Mouse (Mus musculus) heart, embryonic 10.5 days (tissue): ENCODE results near the gene Irak2. TPM values are rescaled to one million over a fixed set of nuclear protein-coding genes. Genes with fewer than 3 reads are reported as not detected.

Experiments
- DNase-seq: peaks from one replicate; pipeline ENCODE4 v3.0.0-alpha.2; 2017; ENCODE audit warnings: low spot score
- H3K27ac ChIP-seq: fragments of 300-500 bp; sonication (generic); 2 replicates; pipeline ENCODE4 v1.5.1; 2016; ENCODE audit warnings: mild to moderate bottlenecking
- H3K27me3 ChIP-seq: fragments of 300-500 bp; sonication (generic); 2 replicates; pipeline ENCODE4 v1.6.1; 2016; ENCODE audit warnings: mild to moderate bottlenecking; ENCODE audit not compliant: poor library complexity, insufficient read depth, severe bottlenecking
- H3K36me3 ChIP-seq: fragments of 300-500 bp; sonication (generic); 2 replicates; pipeline ENCODE4 v1.6.1; 2016; ENCODE audit warnings: mild to moderate bottlenecking, moderate library complexity
- H3K4me1 ChIP-seq: fragments of 300-500 bp; sonication (generic); 2 replicates; pipeline ENCODE4 v1.6.1; 2016; ENCODE audit warnings: mild to moderate bottlenecking
- H3K4me3 ChIP-seq: fragments of 300-500 bp; sonication (generic); 2 replicates; pipeline ENCODE4 v1.5.1; 2016; ENCODE audit warnings: mild to moderate bottlenecking, moderate library complexity
- H3K9me3 ChIP-seq: fragments of 300-500 bp; sonication (generic); 2 replicates; pipeline ENCODE4 v1.6.1; 2016; ENCODE audit warnings: mild to moderate bottlenecking, moderate library complexity
- WGBS: fragments of 180-500 bp; shearing (Covaris S2); methylation state at CpG from one replicate; pipeline ENCODE4 v1.1.7; 2016; 5-methylcytosine and 5-hydroxymethylcytosine counted together
- polyA plus RNA-seq: library from polyadenylated mRNA; unstranded; fragments of >200 nt; fragmentation: Nextera tagmentation; extraction: Ambion mirVana; gene quantifications from 2 replicates; pipeline ENCODE4 v1.2.1, GENCODE M21; 2016

Gene Irak2
- polyA plus RNA-seq, 1 experiment from 2014 or later = 12.5 TPM

DNA sequence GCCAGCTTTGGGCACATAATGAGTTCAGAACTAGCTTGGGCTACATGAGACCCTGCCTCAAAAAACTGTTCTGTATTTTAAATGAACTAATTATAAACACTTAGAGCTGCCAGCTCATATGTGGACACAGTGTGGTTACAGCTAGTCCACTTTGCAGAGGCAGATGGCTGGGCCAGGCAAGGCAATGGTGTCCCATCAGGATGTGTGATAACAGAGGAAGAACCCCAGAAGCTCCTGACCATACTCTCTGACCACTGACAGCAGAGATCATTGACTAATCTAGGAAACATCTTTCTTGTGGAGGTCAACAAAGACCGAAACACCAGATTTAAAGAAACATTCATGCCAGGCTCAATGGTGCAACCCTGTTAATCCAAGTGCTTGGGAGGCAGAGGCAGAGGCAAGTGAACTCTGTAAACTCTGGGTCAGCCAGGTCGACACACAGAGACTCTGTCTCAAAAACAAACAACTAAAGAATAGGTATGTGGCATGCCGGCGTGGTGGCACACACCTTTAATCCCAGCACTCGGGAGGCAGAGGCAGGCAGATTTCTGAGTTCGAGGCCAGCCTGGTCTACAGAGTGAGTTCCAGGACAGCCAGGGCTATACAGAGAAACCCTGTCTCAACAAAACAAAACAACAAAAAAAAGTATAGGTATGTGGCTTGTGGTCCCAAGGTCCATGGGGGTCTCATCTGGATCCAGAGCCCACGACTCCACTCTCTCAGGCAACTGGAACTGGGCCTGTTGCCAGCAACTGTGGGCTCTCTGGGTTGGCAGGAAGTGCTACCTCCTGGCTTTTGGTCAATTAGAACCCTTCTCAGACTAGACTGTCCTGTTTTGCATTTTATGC, 11.3 kb downstream of the Irak2 start:
- Histone ChIP-seq H3K4me1 (peaks cover 12% of the 10 kb centered on the region; the same call in 1 of the 2 replicates), H3K27me3 (no peaks in the 10 kb centered on the region), H3K9me3 (no peaks in the 10 kb centered on the region), H3K4me3 (no peak overlapping the region), H3K36me3 (no peaks in the 10 kb centered on the region), H3K27ac (no peak overlapping the region)
- 85% methylated on average over 7 of the region's 7 CpGs for WGBS
- no peak for DNase-seq

GRCm38 (mm10) chr6:113650197-113650640, 12.0 kb downstream of the Irak2 start:
- peaks cover 8% of the 10 kb centered on the region; the same call in 1 of the 2 replicates for H3K4me1 ChIP-seq
- no peaks in the 10 kb centered on the region for H3K36me3 ChIP-seq
- H3K27me3 ChIP-seq = no peaks in the 10 kb centered on the region
- WGBS = 74% methylated on average over 4 of the region's 4 CpGs
- no peak for DNase-seq
- no peak overlapping the region for H3K4me3 ChIP-seq
- no peaks in the 10 kb centered on the region for H3K9me3 ChIP-seq
- H3K27ac ChIP-seq = no peak overlapping the region

DNA sequence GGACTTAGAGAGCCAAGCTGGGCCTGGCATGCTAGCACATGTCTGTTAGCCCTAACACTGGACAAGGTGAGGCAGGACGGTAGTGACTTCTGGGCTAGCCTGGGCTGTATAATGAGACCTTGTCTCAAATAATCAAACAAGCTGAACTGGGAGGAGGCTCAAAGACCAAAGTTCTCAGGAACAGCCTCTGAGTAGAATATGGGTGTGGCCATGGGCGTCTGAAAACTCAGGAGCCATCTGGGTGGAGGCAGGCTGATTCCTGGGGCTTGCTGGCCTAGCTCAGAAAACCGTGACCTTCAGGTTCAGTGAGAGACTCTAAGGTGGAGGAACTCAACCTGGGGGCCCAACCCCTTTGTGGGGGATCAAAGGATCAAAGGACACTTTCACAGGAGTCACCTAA, 13.4 kb downstream of the Irak2 start:
- no peak for DNase-seq
- H3K9me3 ChIP-seq = no peaks in the 10 kb centered on the region
- H3K4me3 ChIP-seq = no peak overlapping the region
- 75% methylated on average over 3 of the region's 3 CpGs for WGBS
- H3K27ac ChIP-seq = no peak overlapping the region
- H3K36me3 ChIP-seq = no peaks in the 10 kb centered on the region
- no peaks in the 10 kb centered on the region for H3K27me3 ChIP-seq
- peaks cover 8% of the 10 kb centered on the region; the same call in 1 of the 2 replicates for H3K4me1 ChIP-seq

GRCm38 (mm10) chr6:113653551-113653950, 15.3 kb downstream of the Irak2 start:
- H3K27ac ChIP-seq = no peak overlapping the region
- H3K9me3 ChIP-seq = no peaks in the 10 kb centered on the region
- H3K36me3 ChIP-seq = no peaks in the 10 kb centered on the region
- no peak for DNase-seq
- no peaks in the 10 kb centered on the region for H3K27me3 ChIP-seq
- 89% methylated on average over 7 of the region's 7 CpGs for WGBS
- H3K4me3 ChIP-seq = no peak overlapping the region
- H3K4me1 ChIP-seq = peaks cover 4% of the 10 kb centered on the region; the same call in 1 of the 2 replicates

DNA sequence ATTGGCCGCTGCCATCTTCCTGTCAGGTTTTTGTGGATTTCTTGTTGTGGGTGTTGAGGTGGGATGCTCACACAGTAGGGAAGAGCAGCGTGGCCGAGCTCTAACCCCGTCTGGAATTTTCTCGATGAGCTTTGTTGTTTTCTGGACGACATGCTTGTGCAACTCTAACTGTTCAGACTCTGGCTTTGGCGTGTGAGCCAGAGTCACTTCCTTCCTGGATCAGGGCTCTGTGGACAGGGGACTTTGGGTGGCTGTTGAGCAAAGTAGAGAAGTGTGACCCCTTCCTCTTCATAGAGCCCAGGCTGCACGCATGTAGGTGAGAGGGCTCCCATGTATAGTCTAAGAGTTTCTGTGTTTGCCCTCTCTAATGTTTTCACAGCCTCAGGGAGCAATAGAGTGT, 15.8 kb downstream of the Irak2 start:
- Histone ChIP-seq H3K4me1 (peaks cover 1% of the 10 kb centered on the region; the same call in 1 of the 2 replicates), H3K4me3 (no peak overlapping the region), H3K27me3 (no peaks in the 10 kb centered on the region), H3K9me3 (no peaks in the 10 kb centered on the region), H3K27ac (no peak overlapping the region), H3K36me3 (no peaks in the 10 kb centered on the region)
- no peak for DNase-seq
- WGBS = 78% methylated on average over 8 of the region's 8 CpGs

DNA sequence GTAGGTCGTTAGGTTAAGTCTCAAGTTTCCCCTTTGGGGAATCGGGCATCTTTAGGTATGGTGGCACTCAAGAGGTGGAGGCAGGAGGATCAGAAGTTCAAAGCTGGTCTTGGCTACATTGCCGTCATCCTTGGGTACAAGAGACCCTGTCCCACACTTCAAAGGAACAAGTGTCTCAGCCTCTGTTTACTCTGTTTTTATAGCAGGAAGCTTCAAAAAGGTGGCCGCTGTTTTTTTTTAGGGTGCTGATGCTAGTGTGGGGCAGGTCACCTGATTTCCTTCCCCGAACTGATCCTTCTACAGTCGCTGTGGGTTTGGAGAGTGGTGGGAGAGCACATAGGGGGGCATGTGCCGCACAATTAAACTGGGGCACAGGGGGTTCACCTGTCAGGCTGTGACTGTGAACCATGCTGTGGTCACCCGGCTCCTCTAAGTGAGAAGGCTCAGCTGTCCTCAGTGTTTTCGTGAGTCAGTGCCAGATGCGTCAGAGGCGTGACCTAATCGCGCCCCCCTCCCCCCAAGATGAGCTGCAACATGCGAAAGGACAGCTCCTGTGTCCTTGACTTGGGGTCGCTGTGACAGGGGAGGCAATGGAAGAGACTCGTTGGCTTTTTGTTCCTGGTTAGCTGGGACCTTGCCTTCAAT, 16.6 kb downstream of the Irak2 start:
- DNase-seq = no peak
- H3K27me3 ChIP-seq = no peaks in the 10 kb centered on the region
- 71% methylated on average over 16 of the region's 16 CpGs for WGBS
- no peaks in the 10 kb centered on the region for H3K36me3 ChIP-seq
- peaks cover 9% of the 10 kb centered on the region for H3K4me1 ChIP-seq
- no peak overlapping the region for H3K4me3 ChIP-seq
- H3K9me3 ChIP-seq = no peaks in the 10 kb centered on the region
- no peak overlapping the region for H3K27ac ChIP-seq

DNA sequence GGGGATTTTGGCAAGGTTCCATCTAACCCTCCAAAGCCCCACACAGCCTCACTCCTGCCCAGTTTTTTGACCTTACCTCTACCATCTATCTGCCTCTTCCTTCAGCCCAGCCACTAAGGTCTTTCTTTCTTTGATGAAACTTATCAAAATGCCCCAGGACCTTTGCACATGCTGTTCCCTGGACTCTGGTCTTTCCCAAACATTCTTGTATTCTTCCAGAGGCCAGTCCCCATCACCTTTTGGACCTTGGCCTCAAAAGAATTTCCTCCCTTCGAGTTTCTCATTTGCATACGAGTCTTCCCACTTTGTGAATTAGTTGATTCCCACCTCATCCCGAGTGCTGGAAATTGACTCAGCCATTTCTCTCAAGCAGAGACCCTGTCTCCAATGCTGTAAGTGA, 17.2 kb downstream of the Irak2 start:
- H3K27ac ChIP-seq = no peak overlapping the region
- H3K9me3 ChIP-seq = no peaks in the 10 kb centered on the region
- WGBS = 88% methylated on average over 3 of the region's 3 CpGs
- no peaks in the 10 kb centered on the region for H3K27me3 ChIP-seq
- peaks cover 15% of the 10 kb centered on the region for H3K4me1 ChIP-seq
- H3K4me3 ChIP-seq = no peak overlapping the region
- no peak for DNase-seq
- no peaks in the 10 kb centered on the region for H3K36me3 ChIP-seq

- H3K9me3 ChIP-seq = no peaks in the 10 kb centered on the region
- DNase-seq = no peak
- H3K27me3 ChIP-seq = no peaks in the 10 kb centered on the region
- peaks cover 29% of the 10 kb centered on the region for H3K4me1 ChIP-seq
- no peak overlapping the region for H3K4me3 ChIP-seq
- WGBS = 86% methylated on average over 6 of the region's 6 CpGs
- H3K27ac ChIP-seq = no peak overlapping the region
- H3K36me3 ChIP-seq = no peaks in the 10 kb centered on the region
These were observed 18.6 kb downstream of the Irak2 start for GRCm38 (mm10) chr6:113656847-113657246.

GRCm38 (mm10) chr6:113658226-113658625, 20.0 kb downstream of the Irak2 start:
- Histone ChIP-seq H3K4me3 (no peak overlapping the region), H3K27ac (no peak overlapping the region), H3K27me3 (no peaks in the 10 kb centered on the region), H3K4me1 (peaks cover 31% of the 10 kb centered on the region), H3K36me3 (no peaks in the 10 kb centered on the region), H3K9me3 (no peaks in the 10 kb centered on the region)
- no peak for DNase-seq
- WGBS = 60% methylated on average over 3 of the region's 3 CpGs

GRCm38 (mm10) chr6:113659648-113660491, 21.6 kb downstream of the Irak2 start:
- Histone ChIP-seq H3K27ac (peak overlapping the region; percentile 68; the same call in 1 of the 2 replicates), H3K4me1 (peaks cover 31% of the 10 kb centered on the region), H3K4me3 (no peak overlapping the region), H3K9me3 (no peaks in the 10 kb centered on the region), H3K36me3 (no peaks in the 10 kb centered on the region), H3K27me3 (no peaks in the 10 kb centered on the region)
- no peak for DNase-seq
- WGBS = 68% methylated on average over 8 of the region's 8 CpGs

GRCm38 (mm10) chr6:113660492-113661352, 22.5 kb downstream of the Irak2 start:
- Histone ChIP-seq H3K27ac (peak overlapping the region; percentile 68), H3K4me1 (peaks cover 31% of the 10 kb centered on the region), H3K9me3 (no peaks in the 10 kb centered on the region), H3K4me3 (no peak overlapping the region), H3K27me3 (no peaks in the 10 kb centered on the region), H3K36me3 (no peaks in the 10 kb centered on the region)
- no peak for DNase-seq
- 71% methylated on average over 14 of the region's 14 CpGs for WGBS
